Mouse (Mus musculus): ENCODE measurements around the gene Sypl. TPM values are rescaled to one million over a fixed set of nuclear protein-coding genes. Genes with fewer than 3 reads are reported as not detected.

Sypl gene
- total RNA-seq, 2 experiments from 2014 or later, result 65.5 to 187 TPM

DNA sequence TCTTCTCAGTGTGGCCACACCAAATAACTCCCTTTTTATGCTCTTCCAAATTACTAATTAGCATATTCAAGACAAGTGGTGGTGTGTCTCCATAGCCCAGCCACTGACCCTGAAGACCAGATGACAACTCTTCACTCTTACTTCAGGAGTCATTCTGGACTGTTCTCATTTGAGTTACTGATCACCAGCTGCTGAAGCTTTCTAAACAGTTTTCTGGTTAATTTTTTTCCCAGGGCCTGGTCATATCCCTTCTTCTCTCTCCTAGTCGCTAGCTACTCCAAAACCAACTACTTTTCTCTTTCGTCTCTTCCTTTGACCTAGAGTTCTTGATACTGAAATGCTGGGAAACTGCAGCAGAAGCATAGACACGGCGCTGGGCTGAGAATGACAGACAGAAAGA lies 12.6 kb upstream of the Sypl start:
- ATAC-seq (replicated peaks; ENCODE audit: poor library complexity), result no peak

DNA sequence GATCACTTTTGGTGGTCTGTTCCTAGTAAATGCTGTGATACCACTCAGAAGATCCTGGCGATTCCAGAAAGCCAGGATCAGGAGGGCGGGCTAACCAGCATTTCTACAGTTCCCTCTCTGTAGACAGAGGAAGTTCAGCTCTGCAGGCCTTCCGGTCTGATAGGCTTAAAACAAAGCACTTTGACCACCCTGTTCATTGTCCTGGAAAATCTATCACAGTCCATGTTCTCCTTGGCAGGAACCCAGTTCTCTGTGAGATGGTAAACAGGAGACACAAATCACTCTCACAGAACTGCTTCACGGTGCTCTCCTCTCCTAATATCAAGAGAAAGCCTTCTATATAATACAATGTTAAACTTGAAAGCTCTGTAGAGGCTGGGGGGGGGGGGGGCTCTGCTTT lies 10.3 kb upstream of the Sypl start:
- ATAC-seq (replicated peaks; ENCODE audit: poor library complexity), result peak; percentile 40; the same call in 1 of the 2 replicates

DNA sequence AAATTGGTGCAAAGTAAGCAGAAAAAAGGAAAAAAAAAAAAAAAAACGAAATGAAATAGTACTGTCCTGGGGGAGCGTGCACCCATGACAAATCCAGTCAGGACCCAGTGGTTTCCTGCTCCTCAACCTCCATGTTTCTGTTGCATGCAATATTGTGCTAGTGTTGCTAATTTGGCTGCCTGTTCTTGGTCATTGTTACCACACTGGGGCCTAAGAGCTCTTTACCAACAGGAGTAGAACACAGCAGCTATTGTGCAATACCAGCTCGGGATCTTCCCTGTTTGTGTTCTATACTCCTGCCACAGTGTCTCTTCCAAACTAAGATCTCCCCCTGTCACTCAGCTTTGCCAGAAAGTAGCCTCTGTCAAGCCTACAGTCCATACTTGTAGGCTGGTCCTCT lies 9.7 kb upstream of the Sypl start:
- peak; percentile 97 for ATAC-seq (replicated peaks; ENCODE audit: poor library complexity)

DNA sequence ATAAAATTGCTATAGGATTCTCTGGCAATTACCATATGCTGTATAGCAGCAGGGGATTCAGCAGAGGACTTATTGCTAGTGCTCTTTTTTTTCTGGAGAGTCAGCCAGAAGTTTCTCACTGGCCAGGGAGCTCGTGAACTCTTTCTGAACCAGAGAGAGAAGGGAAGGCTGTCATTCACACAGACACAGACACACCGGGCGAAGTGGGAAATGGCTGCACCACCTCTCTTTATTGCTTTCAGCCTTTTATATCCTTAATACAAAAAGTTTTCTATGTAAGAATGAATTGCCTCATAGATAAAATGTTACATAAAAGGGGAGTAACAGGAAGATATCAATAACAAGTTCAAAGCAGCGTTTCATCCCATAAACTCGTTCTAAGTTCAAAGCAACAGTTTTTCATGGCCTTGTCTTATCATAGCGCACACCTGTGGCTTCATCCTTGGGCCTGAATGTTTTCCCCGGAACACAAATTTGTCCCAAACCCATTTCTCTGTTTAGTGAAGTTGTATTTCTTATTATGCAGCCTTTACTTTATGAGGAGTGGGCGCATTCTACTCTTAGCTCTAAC lies 8.7 kb upstream of the Sypl start:
- ATAC-seq (replicated peaks; ENCODE audit: poor library complexity), result no peak

DNA sequence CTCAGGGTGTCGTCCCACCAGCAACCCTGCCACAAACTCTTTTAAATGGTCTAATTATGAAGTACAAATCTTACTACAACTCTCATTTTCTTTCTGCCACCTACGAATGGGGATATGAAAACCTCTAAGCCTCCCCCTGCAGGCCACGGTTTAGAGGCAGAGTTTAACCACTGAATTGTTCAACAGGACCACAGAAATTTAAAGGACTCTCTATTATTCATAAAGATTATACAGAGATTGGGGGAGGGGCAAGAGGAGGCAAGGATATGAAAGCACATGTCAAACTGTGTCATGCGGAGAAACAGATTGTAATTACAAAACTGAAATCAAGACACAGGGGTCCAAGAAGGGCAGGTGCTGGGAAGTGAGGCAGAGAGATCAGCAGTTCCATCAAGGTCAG lies 7.3 kb upstream of the Sypl start:
- ATAC-seq (replicated peaks; ENCODE audit: poor library complexity), result no peak

DNA sequence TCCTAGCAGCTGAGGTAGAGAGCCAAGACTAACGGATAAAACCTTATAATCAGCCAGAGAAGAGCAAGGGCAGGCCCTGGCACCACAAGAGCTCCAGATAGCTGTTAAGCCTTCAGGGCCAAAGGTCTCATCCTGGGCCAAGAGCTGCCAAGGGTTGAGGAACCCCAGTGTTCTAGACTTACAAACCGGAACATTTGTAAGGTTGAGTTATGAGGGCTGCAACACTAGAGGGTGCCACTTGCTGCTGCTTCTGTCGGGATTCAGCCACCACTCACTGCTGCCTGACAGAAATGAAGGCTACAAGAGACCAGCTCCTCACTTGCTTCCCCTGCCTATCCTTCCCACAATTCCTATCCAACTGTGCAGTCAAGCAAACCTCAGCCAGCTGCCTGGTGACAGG lies 1.3 kb upstream of the Sypl start:
- peak; percentile 49 for ATAC-seq (replicated peaks; ENCODE audit: poor library complexity)

DNA sequence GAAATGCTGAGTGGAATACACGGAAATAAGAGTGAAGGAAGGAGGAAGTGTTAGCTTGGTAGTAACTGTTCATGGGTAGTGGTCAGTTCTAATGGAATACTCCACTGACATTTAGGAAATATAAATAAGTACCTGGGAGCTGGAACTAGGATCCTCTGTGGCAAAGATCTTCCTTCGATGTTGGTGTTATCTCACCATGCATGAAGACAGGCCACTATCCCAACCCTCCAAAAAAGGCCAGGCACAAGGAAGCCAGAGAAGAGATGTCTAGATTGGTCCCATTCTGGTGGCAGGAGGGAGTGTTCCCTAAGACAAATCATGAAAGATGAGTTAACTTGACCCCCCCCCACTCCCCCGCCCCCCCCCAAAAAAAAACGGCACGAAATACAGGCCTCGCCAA lies 625 bp upstream of the Sypl start:
- ATAC-seq (replicated peaks; ENCODE audit: poor library complexity), result no peak

DNA sequence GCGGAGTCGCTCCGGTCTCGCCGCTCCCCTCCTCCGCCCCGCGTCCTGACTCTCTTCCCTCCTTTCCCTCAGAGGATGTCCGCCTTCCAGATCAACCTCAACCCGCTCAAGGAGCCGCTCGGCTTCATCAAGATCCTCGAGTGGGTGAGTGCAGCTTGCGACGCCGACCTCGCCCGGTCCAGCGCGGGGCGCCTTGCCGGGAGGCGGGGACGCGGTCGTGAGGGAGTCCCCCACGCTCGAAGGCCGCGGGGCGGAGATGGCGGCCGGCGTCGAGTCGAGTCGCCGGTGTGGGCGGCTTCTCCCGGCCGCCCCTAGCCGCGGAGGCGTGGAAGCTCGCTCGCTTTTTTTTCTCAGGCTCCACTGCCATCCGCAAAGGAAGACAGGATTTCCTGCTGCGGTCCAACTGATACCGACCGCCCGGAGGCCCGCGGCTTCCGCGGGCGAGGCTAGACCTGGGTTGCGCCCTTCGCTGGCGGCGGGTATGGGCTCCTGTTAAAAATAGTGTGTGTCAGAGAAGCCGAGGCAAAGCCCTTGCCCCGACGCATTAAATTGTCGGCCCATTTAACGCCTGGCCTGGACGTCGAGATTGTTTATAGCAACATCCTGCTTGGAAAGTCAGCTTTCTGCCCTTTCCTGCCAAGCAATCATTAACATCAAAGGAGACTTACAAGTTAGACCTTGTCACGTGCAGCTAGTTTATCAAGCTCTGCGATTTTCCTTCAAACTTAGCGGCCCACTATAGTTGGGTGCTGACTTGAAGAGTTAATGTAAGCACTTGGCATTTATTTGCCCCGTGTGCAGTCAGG lies 728 bp downstream of the Sypl start:
- peak; percentile 39 for ATAC-seq (replicated peaks; ENCODE audit: poor library complexity)

DNA sequence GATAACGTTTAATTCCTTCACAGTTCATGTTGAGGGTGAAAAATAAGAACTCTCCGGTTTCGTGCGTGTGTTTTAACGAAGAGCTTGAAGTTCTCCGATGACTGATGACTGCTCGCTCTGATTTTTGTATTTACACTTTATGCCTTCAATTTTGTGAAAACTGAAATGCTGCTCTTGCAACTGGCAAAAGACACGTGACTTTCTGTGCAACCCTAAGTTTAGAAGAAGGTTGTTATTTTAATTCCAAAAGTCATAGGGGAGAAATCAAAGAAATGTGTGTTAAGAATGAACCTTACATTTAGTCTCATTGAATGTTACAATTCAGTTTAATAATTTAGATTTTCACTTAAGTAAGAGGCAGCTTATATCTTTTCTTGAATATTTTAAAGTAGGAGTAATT lies 1.3 kb downstream of the Sypl start:
- no peak for ATAC-seq (replicated peaks; ENCODE audit: poor library complexity)

DNA sequence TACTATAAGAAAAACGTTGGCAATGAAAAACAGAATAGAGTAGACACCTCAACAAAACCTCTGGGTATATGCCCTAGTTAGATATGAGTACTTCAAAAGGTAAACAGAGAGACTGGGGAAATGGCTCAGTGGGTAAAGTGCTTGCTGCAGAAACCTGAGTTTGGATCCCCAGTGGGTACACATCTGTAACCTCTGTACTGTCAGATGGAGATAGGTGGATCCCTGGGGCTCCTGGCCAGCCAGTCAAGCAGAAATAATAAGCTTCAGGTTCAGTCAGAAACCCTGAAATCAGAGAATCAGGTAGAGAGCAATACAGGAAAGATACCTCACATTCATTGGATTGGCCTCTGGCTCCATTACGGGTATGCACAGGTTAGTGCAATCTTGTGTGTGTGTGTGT lies 3.5 kb downstream of the Sypl start:
- ATAC-seq (replicated peaks; ENCODE audit: poor library complexity), result no peak

DNA sequence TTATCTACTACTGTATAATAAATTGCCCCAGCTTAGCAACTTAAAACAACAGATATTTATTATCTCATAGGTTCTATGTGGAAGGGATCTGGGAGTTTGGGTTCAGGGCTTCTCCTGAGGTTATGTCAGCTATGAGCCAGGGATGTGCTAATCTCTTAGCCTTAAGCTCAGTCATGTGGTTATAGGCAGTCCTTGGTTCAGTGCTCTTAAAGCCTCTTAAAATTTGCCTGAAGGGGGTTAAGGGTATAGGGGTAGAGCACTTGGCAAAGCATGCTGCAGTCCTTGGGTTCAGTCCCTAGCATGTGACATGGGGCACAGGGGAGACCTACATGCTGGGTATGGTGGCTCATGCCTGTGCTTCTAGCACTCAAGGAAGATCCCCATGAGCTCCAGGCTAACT lies 8.4 kb downstream of the Sypl start:
- peak; percentile 35 for ATAC-seq (replicated peaks; ENCODE audit: poor library complexity)

DNA sequence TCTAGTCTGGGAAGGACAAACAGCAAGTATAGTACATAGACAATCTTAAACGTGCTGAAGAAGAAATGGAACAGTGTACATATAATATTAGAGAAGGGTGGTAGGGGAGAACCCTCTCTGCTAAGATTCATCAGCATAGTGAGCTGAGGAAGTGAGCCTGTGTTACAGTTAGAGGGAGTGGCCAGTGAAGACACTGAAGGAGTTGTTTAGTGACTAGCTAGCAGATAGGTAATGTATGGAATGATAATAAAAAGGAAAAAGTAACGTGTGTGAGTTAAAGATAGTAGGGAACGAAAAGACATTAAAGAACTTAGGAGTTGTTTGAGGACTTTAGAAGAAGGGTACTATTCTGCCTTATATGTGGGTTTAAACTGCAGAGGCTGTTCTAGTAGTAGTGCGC lies 10.2 kb downstream of the Sypl start:
- peak; percentile 79 for ATAC-seq (replicated peaks; ENCODE audit: poor library complexity)

DNA sequence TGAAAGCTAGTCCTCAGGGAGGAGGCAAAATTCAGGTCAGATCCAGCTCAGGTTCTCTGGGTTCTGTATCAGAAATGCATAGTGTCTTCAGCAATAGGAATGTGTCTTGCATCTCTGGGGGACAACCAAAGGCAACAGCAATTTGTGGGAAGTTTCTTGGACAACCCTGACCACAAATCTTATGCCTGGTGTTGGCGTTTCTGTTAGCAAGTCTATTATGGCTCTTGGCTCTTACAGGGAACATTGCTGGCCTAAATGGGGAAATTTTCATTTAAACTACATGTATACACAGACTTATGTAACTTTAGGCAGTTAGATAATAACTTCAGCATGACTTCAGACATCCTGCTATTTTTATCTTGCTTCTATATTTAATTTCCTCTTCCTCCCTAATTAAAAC lies 18.6 kb downstream of the Sypl start:
- ATAC-seq (replicated peaks; ENCODE audit: poor library complexity), result no peak

DNA sequence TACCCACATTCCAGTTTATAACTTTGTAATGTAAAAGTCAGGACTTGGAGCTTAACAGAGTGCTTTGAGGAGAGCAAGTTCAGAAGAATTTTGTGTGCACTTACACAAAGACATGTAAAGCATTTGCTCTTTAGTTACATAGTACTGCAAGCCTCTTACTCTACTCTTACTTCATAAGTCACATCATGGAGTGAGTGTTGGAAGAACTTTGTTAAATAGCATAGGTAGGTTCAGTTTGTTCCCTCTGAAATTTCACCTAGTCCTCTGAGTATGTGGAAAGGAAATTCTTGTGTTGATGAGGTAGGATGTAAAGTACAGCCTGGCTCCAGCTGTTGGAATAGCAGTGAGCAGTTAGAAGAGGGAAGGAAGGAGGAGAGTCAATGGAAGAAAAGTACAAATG lies 21.2 kb downstream of the Sypl start:
- no peak for ATAC-seq (replicated peaks; ENCODE audit: poor library complexity)

DNA sequence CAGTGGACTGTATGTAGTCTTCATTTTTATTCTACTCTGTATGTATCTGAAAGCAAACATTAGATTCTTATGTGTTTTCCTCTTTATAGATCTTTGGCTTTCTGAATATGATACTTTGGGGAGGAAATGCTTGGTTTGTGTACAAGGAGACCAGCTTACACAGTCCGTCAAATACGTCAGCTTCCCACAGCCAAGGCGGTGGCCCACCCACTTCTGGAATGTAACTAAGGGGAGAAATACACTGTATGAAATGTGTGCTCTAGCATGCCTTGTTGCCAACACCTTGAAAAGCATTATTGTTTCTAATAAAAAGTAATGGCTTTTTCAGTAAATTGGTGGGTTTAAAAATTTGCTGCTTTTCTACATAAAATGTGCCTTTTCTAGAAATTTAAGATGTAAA lies 21.8 kb downstream of the Sypl start:
- no peak for ATAC-seq (replicated peaks; ENCODE audit: poor library complexity)

DNA sequence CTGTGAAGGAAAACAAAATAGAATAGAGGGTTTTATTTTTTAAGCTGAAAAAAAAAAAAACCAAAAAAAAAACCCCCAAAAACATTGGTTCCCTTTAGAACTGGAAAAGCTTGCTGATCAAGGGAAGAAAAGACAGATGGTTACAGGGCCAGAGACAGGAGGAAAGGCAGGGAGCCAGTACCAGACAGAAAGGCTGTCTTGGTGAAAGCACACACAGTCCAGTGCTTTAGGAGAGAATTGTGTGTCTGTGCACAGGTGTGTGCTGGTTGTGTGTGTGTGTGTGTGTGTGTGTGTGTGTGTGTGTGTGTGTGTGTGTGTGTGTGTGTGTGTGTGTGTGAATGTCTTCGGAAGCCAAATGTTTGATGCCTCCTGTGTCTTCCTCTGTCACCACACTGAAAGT lies 28.9 kb downstream of the Sypl start:
- no peak for ATAC-seq (replicated peaks; ENCODE audit: poor library complexity)

DNA sequence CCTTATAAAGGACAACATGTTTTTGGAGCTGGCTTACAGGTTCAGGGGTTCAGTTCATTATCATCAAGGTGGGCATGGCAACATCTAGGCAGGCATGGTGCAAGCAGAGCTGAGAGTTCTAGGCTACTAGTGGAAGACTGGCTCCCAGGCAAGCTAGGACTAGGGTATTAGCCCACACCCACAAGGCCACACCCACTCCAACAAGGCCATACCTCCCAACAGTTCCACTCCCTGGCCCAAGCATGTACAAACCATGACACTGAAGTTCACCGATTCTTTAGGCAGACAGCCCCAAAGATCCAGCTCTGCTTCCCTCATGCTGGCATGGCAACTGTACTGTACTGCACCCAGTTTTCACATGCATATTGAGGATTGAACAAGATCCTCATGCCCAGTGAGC lies 29.4 kb downstream of the Sypl start:
- ATAC-seq (replicated peaks; ENCODE audit: poor library complexity), result no peak

DNA sequence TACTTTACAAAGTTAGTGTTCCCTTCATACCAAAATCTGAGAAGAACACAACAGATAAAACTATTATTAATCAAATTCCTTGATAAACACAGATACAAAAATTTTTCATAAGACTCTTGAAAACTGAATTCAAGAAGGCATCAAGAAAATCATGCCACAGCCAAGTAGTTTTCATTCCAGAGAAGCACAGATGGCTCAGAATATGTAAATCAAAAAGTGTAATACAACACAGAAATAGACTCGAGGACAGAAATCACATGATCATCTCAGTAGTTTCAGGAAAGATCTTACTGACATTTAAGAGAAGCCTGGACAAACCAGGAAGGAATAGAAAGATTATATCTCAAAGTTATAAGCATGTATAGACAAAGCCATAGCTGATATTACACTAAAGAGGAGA lies 32.6 kb downstream of the Sypl start:
- no peak for ATAC-seq (replicated peaks; ENCODE audit: poor library complexity)

DNA sequence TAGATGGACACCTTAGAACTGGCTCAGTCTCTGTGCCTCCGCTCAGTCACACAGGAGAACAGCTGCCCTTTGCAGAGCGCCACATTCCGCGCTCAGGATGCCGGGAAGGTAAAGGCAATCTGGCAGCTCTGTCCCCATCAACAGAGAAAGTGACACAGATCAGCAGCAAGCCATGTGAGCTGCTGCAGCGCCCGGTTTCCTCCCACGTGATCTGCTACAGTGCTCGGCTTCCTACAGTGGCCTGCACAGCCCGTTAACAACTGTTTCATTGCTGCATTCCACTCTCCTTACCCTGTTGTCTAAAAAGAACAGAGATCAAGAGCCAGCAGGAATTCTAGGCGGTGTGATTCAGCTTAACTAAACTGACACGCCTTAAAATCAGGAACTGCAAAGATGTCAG lies 36.0 kb downstream of the Sypl start:
- no peak for ATAC-seq (replicated peaks; ENCODE audit: poor library complexity)

DNA sequence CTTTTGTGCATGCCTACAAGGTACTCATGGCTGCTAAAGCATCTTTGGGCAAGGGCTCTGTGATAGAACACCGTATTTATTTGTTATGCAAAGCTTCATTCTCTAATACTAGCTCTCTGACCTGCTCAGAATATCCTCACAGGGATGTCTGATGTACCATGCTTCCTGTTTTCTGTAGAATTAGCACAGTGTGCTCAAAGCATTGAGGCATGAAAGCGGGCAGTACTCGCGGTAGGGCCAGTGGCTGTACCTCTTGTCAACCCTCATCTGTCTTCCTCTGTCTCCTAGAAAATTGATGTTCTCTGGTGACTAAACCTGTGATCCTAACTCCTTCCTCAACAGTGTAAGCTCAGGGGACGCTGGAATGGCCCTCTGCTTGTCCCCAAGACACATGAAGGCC lies 40.4 kb downstream of the Sypl start:
- no peak for ATAC-seq (replicated peaks; ENCODE audit: poor library complexity)

DNA sequence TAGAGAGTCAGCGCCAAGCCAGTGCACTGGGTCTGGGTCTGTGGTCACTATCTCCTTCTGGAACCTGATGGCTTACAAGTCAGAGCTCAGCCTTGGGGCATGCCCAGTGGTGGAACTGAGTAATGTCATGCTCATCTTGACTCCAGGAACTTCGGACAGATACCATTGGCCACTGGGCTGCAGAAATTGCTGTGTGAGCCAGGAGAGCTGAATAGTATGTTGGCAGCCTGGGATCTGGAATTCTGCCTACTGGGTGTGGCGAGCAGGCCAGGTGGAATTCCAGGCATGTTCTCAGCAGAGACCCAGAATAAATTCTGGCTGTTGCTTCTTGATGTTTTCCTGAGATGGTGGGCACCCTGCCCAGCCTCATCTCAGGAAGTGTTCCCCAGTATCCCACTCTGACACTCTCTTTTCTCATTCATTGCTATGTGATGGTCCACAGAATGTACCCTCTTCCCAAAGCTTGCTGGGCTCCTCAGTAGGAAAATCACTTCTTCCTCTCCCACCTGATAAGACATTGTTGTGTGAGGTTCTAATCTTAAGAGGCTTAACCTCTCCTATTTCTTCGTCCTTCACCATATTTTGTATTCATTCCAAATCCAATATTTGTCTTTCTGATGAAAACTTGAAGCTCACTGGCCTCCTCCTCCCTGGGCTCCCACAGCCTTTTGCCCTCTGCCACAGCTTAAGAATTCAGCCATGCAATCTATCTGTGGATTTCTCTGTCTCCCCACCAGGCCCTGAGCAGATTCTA lies 41.6 kb downstream of the Sypl start:
- no peak for ATAC-seq (replicated peaks; ENCODE audit: poor library complexity)

DNA sequence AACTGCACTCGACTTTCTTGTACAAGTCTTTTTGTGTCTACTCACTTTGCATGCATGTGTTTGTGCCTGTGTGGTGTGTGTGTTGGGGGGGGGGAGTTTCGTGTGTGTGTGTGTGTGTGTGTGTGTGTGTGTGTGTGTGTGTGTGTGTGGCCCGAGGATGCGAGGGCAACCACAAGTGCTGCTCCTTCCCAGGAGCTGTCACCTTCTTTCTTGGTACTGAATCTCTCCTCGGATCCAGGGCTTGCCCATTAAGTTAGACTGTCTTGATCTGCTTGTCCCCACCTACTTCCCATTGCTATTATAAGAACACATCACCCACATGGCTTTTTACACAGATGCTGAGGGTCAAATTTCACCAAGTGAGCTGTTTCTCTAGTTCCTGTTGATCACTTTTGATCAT lies 45.1 kb downstream of the Sypl start:
- no peak for ATAC-seq (replicated peaks; ENCODE audit: poor library complexity)

All from megakaryocyte progenitor cell, adult 5-6 weeks (primary cell).